Mouse (Mus musculus): Measurements from ENCODE around the gene Ldah. TPM values are rescaled to one million over a fixed set of nuclear protein-coding genes. Genes with fewer than 3 reads are reported as not detected.

Gene Ldah
- polyA plus RNA-seq, 1 experiment from 2014 or later, result 67.0 TPM

GRCm38 (mm10) chr12:8313773-8314172 lies 105.9 kb downstream of the Ldah start:
- no peaks in the 10 kb centered on the region for H3K27me3 ChIP-seq (ENCODE audit: control insufficient read depth, insufficient read depth, low read length)
- no peaks in the 10 kb centered on the region for H3K9me3 ChIP-seq (ENCODE audit: control insufficient read depth, low read length)
- peaks cover 10% of the 10 kb centered on the region for H3K4me1 ChIP-seq (ENCODE audit: control insufficient read depth, insufficient read depth, low read length)
- WGBS, result 23% methylated on average over 12 of the region's 12 CpGs
- H3K36me3 ChIP-seq (ENCODE audit: control insufficient read depth, insufficient read depth, low read length), result no peaks in the 10 kb centered on the region
- H3K4me2 ChIP-seq (ENCODE audit: low read depth, low read length), result peak overlapping the region; percentile 88
- H3K4me3 ChIP-seq (ENCODE audit: low read depth, low read length), result peak overlapping the region; percentile 62
- H3K27ac ChIP-seq (ENCODE audit: low read depth, low read length), result no peak overlapping the region
- peak; percentile 32; the same call in 1 of the 2 replicates for ATAC-seq (ENCODE audit: low read depth)
- H3K9ac ChIP-seq (replicated peaks; ENCODE audit: low read depth, low read length), result peak overlapping the region; percentile 70

GRCm38 (mm10) chr12:8316541-8316940 lies 108.6 kb downstream of the Ldah start:
- no peak for ATAC-seq (ENCODE audit: low read depth)
- WGBS, result 88% methylated on average over 5 of the region's 5 CpGs
- Histone ChIP-seq H3K27me3 (ENCODE audit: control insufficient read depth, insufficient read depth, low read length) (no peaks in the 10 kb centered on the region), H3K9me3 (ENCODE audit: control insufficient read depth, low read length) (no peaks in the 10 kb centered on the region), H3K4me1 (ENCODE audit: control insufficient read depth, insufficient read depth, low read length) (peaks cover 10% of the 10 kb centered on the region), H3K9ac (replicated peaks; ENCODE audit: low read depth, low read length) (no peak overlapping the region), H3K4me2 (ENCODE audit: low read depth, low read length) (no peak overlapping the region), H3K27ac (ENCODE audit: low read depth, low read length) (no peak overlapping the region), H3K36me3 (ENCODE audit: control insufficient read depth, insufficient read depth, low read length) (peaks cover under 1% of the 10 kb centered on the region; the same call in 1 of the 2 replicates), H3K4me3 (ENCODE audit: low read depth, low read length) (no peak overlapping the region)

- Histone ChIP-seq H3K9ac (replicated peaks; ENCODE audit: low read depth, low read length) (no peak overlapping the region), H3K9me3 (ENCODE audit: control insufficient read depth, low read length) (no peaks in the 10 kb centered on the region), H3K4me3 (ENCODE audit: low read depth, low read length) (no peak overlapping the region), H3K4me2 (ENCODE audit: low read depth, low read length) (no peak overlapping the region), H3K36me3 (ENCODE audit: control insufficient read depth, insufficient read depth, low read length) (peaks cover 5% of the 10 kb centered on the region; the same call in 1 of the 2 replicates), H3K4me1 (ENCODE audit: control insufficient read depth, insufficient read depth, low read length) (no peaks in the 10 kb centered on the region), H3K27me3 (ENCODE audit: control insufficient read depth, insufficient read depth, low read length) (no peaks in the 10 kb centered on the region), H3K27ac (ENCODE audit: low read depth, low read length) (no peak overlapping the region)
- ATAC-seq (ENCODE audit: low read depth), result peak; percentile 59
- 40% methylated on average over 5 of the region's 5 CpGs for WGBS
Observed at GRCm38 (mm10) chr12:8320084-8320713, 112.3 kb downstream of the Ldah start.

GRCm38 (mm10) chr12:8321506-8321905 lies 113.6 kb downstream of the Ldah start:
- Histone ChIP-seq H3K9ac (replicated peaks; ENCODE audit: low read depth, low read length) (no peak overlapping the region), H3K4me3 (ENCODE audit: low read depth, low read length) (no peak overlapping the region), H3K4me2 (ENCODE audit: low read depth, low read length) (no peak overlapping the region), H3K27me3 (ENCODE audit: control insufficient read depth, insufficient read depth, low read length) (no peaks in the 10 kb centered on the region), H3K36me3 (ENCODE audit: control insufficient read depth, insufficient read depth, low read length) (peaks cover 5% of the 10 kb centered on the region; the same call in 1 of the 2 replicates), H3K27ac (ENCODE audit: low read depth, low read length) (no peak overlapping the region), H3K9me3 (ENCODE audit: control insufficient read depth, low read length) (no peaks in the 10 kb centered on the region), H3K4me1 (ENCODE audit: control insufficient read depth, insufficient read depth, low read length) (no peaks in the 10 kb centered on the region)
- WGBS, result 76% methylated on average over 10 of the region's 10 CpGs
- ATAC-seq (ENCODE audit: low read depth), result no peak

- 92% methylated on average over 10 of the region's 10 CpGs for WGBS
- H3K27ac ChIP-seq (ENCODE audit: low read depth, low read length), result no peak overlapping the region
- H3K36me3 ChIP-seq (ENCODE audit: control insufficient read depth, insufficient read depth, low read length), result peaks cover 5% of the 10 kb centered on the region; the same call in 1 of the 2 replicates
- H3K4me2 ChIP-seq (ENCODE audit: low read depth, low read length), result no peak overlapping the region
- no peak overlapping the region for H3K9ac ChIP-seq (replicated peaks; ENCODE audit: low read depth, low read length)
- no peak for ATAC-seq (ENCODE audit: low read depth)
- peaks cover 7% of the 10 kb centered on the region for H3K4me1 ChIP-seq (ENCODE audit: control insufficient read depth, insufficient read depth, low read length)
- H3K9me3 ChIP-seq (ENCODE audit: control insufficient read depth, low read length), result no peaks in the 10 kb centered on the region
- H3K27me3 ChIP-seq (ENCODE audit: control insufficient read depth, insufficient read depth, low read length), result no peaks in the 10 kb centered on the region
- no peak overlapping the region for H3K4me3 ChIP-seq (ENCODE audit: low read depth, low read length)
Observed at GRCm38 (mm10) chr12:8324086-8324485, 116.2 kb downstream of the Ldah start.

GRCm38 (mm10) chr12:8325245-8325942 lies 117.5 kb downstream of the Ldah start:
- H3K4me3 ChIP-seq (ENCODE audit: low read depth, low read length), result no peak overlapping the region
- H3K4me1 ChIP-seq (ENCODE audit: control insufficient read depth, insufficient read depth, low read length), result peaks cover 7% of the 10 kb centered on the region
- no peak overlapping the region for H3K4me2 ChIP-seq (ENCODE audit: low read depth, low read length)
- WGBS, result 91% methylated on average over 13 of the region's 13 CpGs
- H3K36me3 ChIP-seq (ENCODE audit: control insufficient read depth, insufficient read depth, low read length), result peaks cover 5% of the 10 kb centered on the region; the same call in 1 of the 2 replicates
- H3K27me3 ChIP-seq (ENCODE audit: control insufficient read depth, insufficient read depth, low read length), result no peaks in the 10 kb centered on the region
- no peak for ATAC-seq (ENCODE audit: low read depth)
- H3K27ac ChIP-seq (ENCODE audit: low read depth, low read length), result no peak overlapping the region
- no peak overlapping the region for H3K9ac ChIP-seq (replicated peaks; ENCODE audit: low read depth, low read length)
- H3K9me3 ChIP-seq (ENCODE audit: control insufficient read depth, low read length), result no peaks in the 10 kb centered on the region

- Histone ChIP-seq H3K4me3 (ENCODE audit: low read depth, low read length) (no peak overlapping the region), H3K4me1 (ENCODE audit: control insufficient read depth, insufficient read depth, low read length) (peaks cover 7% of the 10 kb centered on the region), H3K9me3 (ENCODE audit: control insufficient read depth, low read length) (no peaks in the 10 kb centered on the region), H3K27me3 (ENCODE audit: control insufficient read depth, insufficient read depth, low read length) (no peaks in the 10 kb centered on the region), H3K36me3 (ENCODE audit: control insufficient read depth, insufficient read depth, low read length) (peaks cover 5% of the 10 kb centered on the region; the same call in 1 of the 2 replicates), H3K9ac (replicated peaks; ENCODE audit: low read depth, low read length) (no peak overlapping the region; the same call in 1 of the 2 replicates), H3K4me2 (ENCODE audit: low read depth, low read length) (no peak overlapping the region), H3K27ac (ENCODE audit: low read depth, low read length) (no peak overlapping the region)
- WGBS, result 79% methylated on average over 17 of the region's 17 CpGs
- ATAC-seq (ENCODE audit: low read depth), result no peak
Observed at GRCm38 (mm10) chr12:8325943-8326522, 118.1 kb downstream of the Ldah start.

GRCm38 (mm10) chr12:8326825-8327674 lies 119.1 kb downstream of the Ldah start:
- Histone ChIP-seq H3K4me1 (ENCODE audit: control insufficient read depth, insufficient read depth, low read length) (peaks cover 7% of the 10 kb centered on the region), H3K27me3 (ENCODE audit: control insufficient read depth, insufficient read depth, low read length) (no peaks in the 10 kb centered on the region), H3K4me2 (ENCODE audit: low read depth, low read length) (0 out of 2 replicates have a peak overlapping the region, but pooled peaks have one; percentile 6), H3K4me3 (ENCODE audit: low read depth, low read length) (no peak overlapping the region), H3K9me3 (ENCODE audit: control insufficient read depth, low read length) (no peaks in the 10 kb centered on the region), H3K27ac (ENCODE audit: low read depth, low read length) (peak overlapping the region; percentile 73), H3K9ac (replicated peaks; ENCODE audit: low read depth, low read length) (peak overlapping the region; percentile 51), H3K36me3 (ENCODE audit: control insufficient read depth, insufficient read depth, low read length) (peaks cover under 1% of the 10 kb centered on the region; the same call in 1 of the 2 replicates)
- peak; percentile 95 for ATAC-seq (ENCODE audit: low read depth)
- 13% methylated on average over 17 of the region's 17 CpGs for WGBS
